Mouse (Mus musculus): ENCODE results near the gene Pigu.

Gene Pigu

GRCm38 (mm10) chr2:155236362-155236992 is 120.8 kb downstream of the Pigu start, which contains the start of gene Dynlrb1:
TSS of gene Dynlrb1 (plus strand) at chr2:155236533.
- DNase-seq (ENCODE audit: low spot score): peak; percentile 99

GRCm38 (mm10) chr2:155235746-155236361 is 121.4 kb downstream of the Pigu start:
- DNase-seq (ENCODE audit: low spot score): no peak
